Mouse (Mus musculus) urinary bladder, postnatal 10 days (tissue): ENCODE results near the gene Mkrn1.
"Not testable (repeated sequence)": the region's sequence is repeated elsewhere in the genome, so short reads cannot be mapped to it uniquely, and the experiment has no call there.

Source experiments
- DNase-seq: peaks from one replicate; pipeline ENCODE4 v3.0.0; 2022; ENCODE audit warnings: low spot score

Mkrn1 gene

GRCm38 (mm10) chr6:39430722-39431121 is 10.5 kb upstream of the Mkrn1 start:
- no peak for DNase-seq

GRCm38 (mm10) chr6:39429007-39429788 is 8.9 kb upstream of the Mkrn1 start:
- no peak for DNase-seq

- no peak for DNase-seq
These were observed 7.2 kb upstream of the Mkrn1 start for GRCm38 (mm10) chr6:39427276-39428003.

- DNase-seq = no peak
These were observed 6.5 kb upstream of the Mkrn1 start for GRCm38 (mm10) chr6:39426725-39427124.

- DNase-seq = no peak
These were observed 4.9 kb upstream of the Mkrn1 start for GRCm38 (mm10) chr6:39425181-39425580.

GRCm38 (mm10) chr6:39423686-39424085 is 3.4 kb upstream of the Mkrn1 start:
- DNase-seq = no peak

- no peak for DNase-seq
These were observed 2.9 kb upstream of the Mkrn1 start for GRCm38 (mm10) chr6:39423130-39423551.

GRCm38 (mm10) chr6:39420867-39421266 is 605 bp upstream of the Mkrn1 start:
- no peak for DNase-seq

- no peak for DNase-seq
These were observed 844 bp downstream of the Mkrn1 start for GRCm38 (mm10) chr6:39419386-39419850.

- DNase-seq = not testable (repeated sequence)
These were observed 3.6 kb downstream of the Mkrn1 start for GRCm38 (mm10) chr6:39416654-39417053.

- DNase-seq = peak; percentile 25
These were observed 4.5 kb downstream of the Mkrn1 start for GRCm38 (mm10) chr6:39415762-39416161.

- no peak for DNase-seq
These were observed 6.2 kb downstream of the Mkrn1 start for GRCm38 (mm10) chr6:39414106-39414505.

GRCm38 (mm10) chr6:39406480-39406879 is 13.8 kb downstream of the Mkrn1 start:
- no peak for DNase-seq

GRCm38 (mm10) chr6:39403136-39403535 is 17.1 kb downstream of the Mkrn1 start:
- DNase-seq = no peak

- no peak for DNase-seq
These were observed 19.9 kb downstream of the Mkrn1 start for GRCm38 (mm10) chr6:39400343-39400742.

GRCm38 (mm10) chr6:39398342-39398741 is 21.9 kb downstream of the Mkrn1 start:
- no peak for DNase-seq

GRCm38 (mm10) chr6:39397046-39397445 is 23.2 kb downstream of the Mkrn1 start:
- no peak for DNase-seq

- DNase-seq = no peak
These were observed 24.3 kb downstream of the Mkrn1 start for GRCm38 (mm10) chr6:39395916-39396315.

GRCm38 (mm10) chr6:39395471-39395870 is 24.8 kb downstream of the Mkrn1 start:
- no peak for DNase-seq

GRCm38 (mm10) chr6:39389988-39390387 is 30.3 kb downstream of the Mkrn1 start:
- DNase-seq = no peak

- no peak for DNase-seq
These were observed 39.0 kb downstream of the Mkrn1 start, which contains the start of gene Rab19 for GRCm38 (mm10) chr6:39381125-39381880. Rab19 (plus strand) TSS chr6:39381175.

GRCm38 (mm10) chr6:39380276-39380675 is 40.0 kb downstream of the Mkrn1 start:
- DNase-seq = no peak
